Mouse (Mus musculus) liver, embryonic 11.5 days (tissue): Measurements from ENCODE around the gene Flnb. TPM values are rescaled to one million over a fixed set of nuclear protein-coding genes. Genes with fewer than 3 reads are reported as not detected.
A peak's percentile ranks its signal among the peaks of the same experiment; 100 is the strongest.

Experiments used
- ATAC-seq: fragments of 200-750 bp; cut with Nextera tagmentation; replicated peaks from 2 replicates; pipeline ENCODE4 v1.8.0; 2017; ENCODE audit warnings: moderate number of reproducible peaks, mild to moderate bottlenecking, moderate TSS enrichment, moderate library complexity; ENCODE audit not compliant: low FRiP score
- DNase-seq: peaks from one replicate; pipeline ENCODE4 v3.0.0-alpha.2; 2017; ENCODE audit warnings: low spot score
- H3K27ac ChIP-seq: fragments of 300-500 bp; sonication (generic); 2 replicates; pipeline ENCODE4 v1.5.1; 2014; ENCODE audit warnings: mild to moderate bottlenecking, low read depth, low read length, control low read depth
- H3K27me3 ChIP-seq: fragments of 300-500 bp; sonication (generic); replicated peaks from 2 replicates; pipeline ENCODE4 v1.6.1; 2014; ENCODE audit warnings: low read length, mixed read lengths; ENCODE audit not compliant: control insufficient read depth, insufficient read depth
- H3K36me3 ChIP-seq: fragments of 300-500 bp; sonication (generic); 2 replicates; pipeline ENCODE4 v1.6.1; 2014; ENCODE audit warnings: mild to moderate bottlenecking, low read length, moderate library complexity, mixed read lengths; ENCODE audit not compliant: control insufficient read depth, insufficient read depth
- H3K4me1 ChIP-seq: fragments of 300-500 bp; sonication (generic); replicated peaks from 2 replicates; pipeline ENCODE4 v1.6.1; 2014; ENCODE audit warnings: low read length, mixed read lengths; ENCODE audit not compliant: control insufficient read depth, insufficient read depth
- H3K4me2 ChIP-seq: fragments of 300-500 bp; sonication (generic); 2 replicates; pipeline ENCODE4 v1.6.1; 2014; ENCODE audit warnings: mild to moderate bottlenecking, control low read depth, moderate library complexity
- H3K4me3 ChIP-seq: fragments of 300-500 bp; sonication (generic); 2 replicates; pipeline ENCODE4 v1.5.1; 2014; ENCODE audit warnings: low read depth, low read length, control low read depth
- H3K9ac ChIP-seq: fragments of 300-500 bp; sonication (generic); 2 replicates; pipeline ENCODE4 v1.6.1; 2014; ENCODE audit warnings: low read depth, low read length, control low read depth
- H3K9me3 ChIP-seq: fragments of 300-500 bp; sonication (generic); 2 replicates; pipeline ENCODE4 v1.6.1; 2016; ENCODE audit warnings: low read length, inconsistent platforms, mixed read lengths; ENCODE audit not compliant: control insufficient read depth
- WGBS: fragments of 180-500 bp; shearing (Covaris S2); extraction: QIAGEN DNeasy Blood & Tissue Kit; methylation state at CpG from one replicate; pipeline ENCODE4 v1.1.7; 2014; 5-methylcytosine and 5-hydroxymethylcytosine counted together
- polyA plus RNA-seq: library from polyadenylated mRNA; unstranded; fragments of >200 nt; fragmentation: Nextera tagmentation; extraction: Ambion mirVana; gene quantifications from 2 replicates; pipeline ENCODE4 v1.2.1, GENCODE M21; 2014

Flnb gene
- polyA plus RNA-seq, 1 experiment from 2014 or later = 14.2 TPM

GRCm38 (mm10) chr14:7838564-7839089 is 20.9 kb downstream of the Flnb start:
- DNase-seq (no peak), ATAC-seq (no peak)
- no peaks in the 10 kb centered on the region; the same call in 1 of the 2 replicates for H3K4me1 ChIP-seq
- WGBS = 82% methylated on average over 5 of the region's 5 CpGs
- H3K27ac ChIP-seq = no peak overlapping the region
- no peak overlapping the region for H3K4me2 ChIP-seq
- no peaks in the 10 kb centered on the region for H3K9me3 ChIP-seq
- no peaks in the 10 kb centered on the region for H3K36me3 ChIP-seq
- H3K27me3 ChIP-seq = no peaks in the 10 kb centered on the region
- H3K4me3 ChIP-seq = no peak overlapping the region
- no peak overlapping the region for H3K9ac ChIP-seq

DNA sequence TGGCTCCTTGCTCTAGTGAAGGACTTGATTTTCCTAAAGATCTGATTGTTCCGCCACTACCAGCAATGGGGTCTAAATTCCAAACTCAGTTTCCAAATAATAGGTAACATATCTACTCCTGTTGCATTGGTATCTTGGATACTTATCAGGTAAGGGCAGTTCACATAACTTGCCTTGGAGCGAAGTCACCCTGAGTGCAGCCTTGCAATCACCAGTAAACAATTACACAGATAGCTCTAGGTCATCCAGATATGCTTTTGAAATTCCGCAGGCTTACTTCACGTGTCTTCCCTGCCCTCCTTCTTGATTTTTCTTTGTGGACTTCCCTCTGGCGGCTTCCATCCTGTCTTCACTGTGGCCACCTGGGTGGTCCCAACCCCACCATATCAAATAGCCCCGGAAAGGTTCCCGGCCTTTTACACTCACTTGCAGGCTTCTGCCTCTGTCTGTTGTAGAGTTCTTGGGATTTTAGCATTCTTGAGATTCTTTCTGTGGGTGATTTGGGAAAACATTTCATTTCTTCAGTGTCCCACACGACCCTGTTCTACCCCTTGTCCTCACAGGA is 22.3 kb downstream of the Flnb start:
- no peak for DNase-seq
- Histone ChIP-seq H3K27me3 (no peaks in the 10 kb centered on the region), H3K9me3 (no peaks in the 10 kb centered on the region), H3K36me3 (no peaks in the 10 kb centered on the region), H3K4me2 (no peak overlapping the region), H3K4me1 (no peaks in the 10 kb centered on the region; the same call in 1 of the 2 replicates), H3K27ac (no peak overlapping the region), H3K9ac (no peak overlapping the region), H3K4me3 (no peak overlapping the region)
- ATAC-seq = no peak
- WGBS = 48% methylated on average over 8 of the region's 8 CpGs

GRCm38 (mm10) chr14:7842631-7843332 is 25.0 kb downstream of the Flnb start:
- H3K27ac ChIP-seq = no peak overlapping the region
- no peaks in the 10 kb centered on the region for H3K36me3 ChIP-seq
- DNase-seq = no peak
- no peaks in the 10 kb centered on the region; the same call in none of the 2 replicates for H3K4me1 ChIP-seq
- H3K4me2 ChIP-seq = no peak overlapping the region
- H3K27me3 ChIP-seq = no peaks in the 10 kb centered on the region
- ATAC-seq = no peak
- no peaks in the 10 kb centered on the region for H3K9me3 ChIP-seq
- WGBS = 71% methylated on average over 15 of the region's 15 CpGs
- H3K4me3 ChIP-seq = no peak overlapping the region
- H3K9ac ChIP-seq = no peak overlapping the region

DNA sequence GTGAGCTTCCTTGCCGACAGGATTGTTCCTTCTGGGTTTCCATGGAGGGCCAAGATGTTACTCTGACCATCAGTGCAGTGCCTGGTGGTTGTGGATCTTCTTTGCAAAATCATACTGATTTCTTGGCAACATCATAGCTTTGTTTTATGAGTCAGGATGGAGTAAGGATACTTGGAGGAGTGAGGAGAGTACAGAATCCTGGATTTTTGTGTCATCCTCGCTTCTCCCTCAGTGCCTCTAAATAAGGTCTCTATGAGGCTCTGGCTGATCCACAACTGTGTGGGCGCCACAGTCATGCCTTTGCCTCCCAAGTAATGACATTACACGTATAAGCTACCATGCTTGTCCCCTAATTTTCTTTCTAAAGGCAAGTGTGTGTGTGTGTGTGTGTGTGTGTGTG is 28.9 kb downstream of the Flnb start:
- H3K9me3 ChIP-seq = no peaks in the 10 kb centered on the region
- no peak overlapping the region for H3K4me3 ChIP-seq
- H3K27ac ChIP-seq = no peak overlapping the region
- DNase-seq (no peak), ATAC-seq (no peak)
- H3K4me1 ChIP-seq = peaks cover 16% of the 10 kb centered on the region
- H3K27me3 ChIP-seq = no peaks in the 10 kb centered on the region
- no peak overlapping the region for H3K9ac ChIP-seq
- H3K36me3 ChIP-seq = no peaks in the 10 kb centered on the region
- WGBS = 76% methylated on average over 4 of the region's 4 CpGs
- no peak overlapping the region for H3K4me2 ChIP-seq

DNA sequence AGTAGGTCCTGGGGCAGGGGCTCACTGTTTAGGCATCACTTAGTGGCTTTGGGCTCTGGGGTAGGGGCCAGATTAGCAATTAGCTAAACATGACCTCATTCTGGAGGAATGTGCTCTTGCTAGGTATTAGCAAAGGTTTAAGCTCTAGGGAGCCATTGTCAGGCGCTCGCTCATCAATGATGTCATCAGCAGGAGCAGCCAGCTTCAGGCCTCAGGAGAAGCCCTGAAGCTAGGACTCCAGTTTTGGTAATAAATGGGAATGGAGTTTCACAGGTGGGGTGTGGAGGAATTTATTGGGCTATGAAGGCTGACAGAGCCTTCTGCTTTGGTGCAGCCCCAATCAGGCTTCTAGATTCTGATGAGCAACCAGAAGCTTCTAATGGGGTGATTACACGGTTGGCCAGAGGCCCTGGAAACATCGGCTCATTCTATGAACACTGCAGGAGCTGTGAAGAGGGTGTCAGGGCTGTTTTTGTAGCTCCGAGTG is 30.0 kb downstream of the Flnb start:
- H3K9ac ChIP-seq = no peak overlapping the region
- DNase-seq (no peak), ATAC-seq (no peak)
- no peaks in the 10 kb centered on the region for H3K27me3 ChIP-seq
- H3K27ac ChIP-seq = no peak overlapping the region
- H3K36me3 ChIP-seq = no peaks in the 10 kb centered on the region
- peaks cover 24% of the 10 kb centered on the region for H3K4me1 ChIP-seq
- 66% methylated on average over 5 of the region's 5 CpGs for WGBS
- H3K9me3 ChIP-seq = no peaks in the 10 kb centered on the region
- H3K4me2 ChIP-seq = no peak overlapping the region
- no peak overlapping the region for H3K4me3 ChIP-seq

DNA sequence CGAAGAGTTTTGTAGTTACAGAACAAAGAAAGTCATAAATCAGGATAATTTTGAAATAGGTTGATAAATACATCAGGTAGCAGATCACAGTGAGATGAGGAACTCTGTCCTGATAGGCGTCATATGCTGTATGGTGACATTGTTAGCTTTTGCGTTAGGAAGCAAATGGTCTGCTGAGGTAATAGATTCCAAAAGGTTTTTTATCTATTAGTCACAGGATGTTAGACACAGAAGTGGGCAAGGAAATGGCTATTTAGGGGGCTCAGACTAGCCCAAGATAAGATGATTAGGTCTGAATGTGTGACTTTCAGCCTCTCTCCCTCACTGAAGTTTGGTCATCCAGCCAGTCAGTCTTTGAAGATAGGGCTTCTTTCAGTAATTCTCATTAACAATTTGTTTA is 33.2 kb downstream of the Flnb start:
- Histone ChIP-seq H3K27me3 (no peaks in the 10 kb centered on the region), H3K9ac (no peak overlapping the region), H3K27ac (no peak overlapping the region), H3K9me3 (no peaks in the 10 kb centered on the region), H3K36me3 (no peaks in the 10 kb centered on the region), H3K4me3 (no peak overlapping the region), H3K4me2 (peak overlapping the region; percentile 29; the same call in 1 of the 2 replicates), H3K4me1 (peaks cover 39% of the 10 kb centered on the region)
- ATAC-seq (no peak), DNase-seq (no peak)
- WGBS = 27% methylated on average over 3 of the region's 3 CpGs

DNA sequence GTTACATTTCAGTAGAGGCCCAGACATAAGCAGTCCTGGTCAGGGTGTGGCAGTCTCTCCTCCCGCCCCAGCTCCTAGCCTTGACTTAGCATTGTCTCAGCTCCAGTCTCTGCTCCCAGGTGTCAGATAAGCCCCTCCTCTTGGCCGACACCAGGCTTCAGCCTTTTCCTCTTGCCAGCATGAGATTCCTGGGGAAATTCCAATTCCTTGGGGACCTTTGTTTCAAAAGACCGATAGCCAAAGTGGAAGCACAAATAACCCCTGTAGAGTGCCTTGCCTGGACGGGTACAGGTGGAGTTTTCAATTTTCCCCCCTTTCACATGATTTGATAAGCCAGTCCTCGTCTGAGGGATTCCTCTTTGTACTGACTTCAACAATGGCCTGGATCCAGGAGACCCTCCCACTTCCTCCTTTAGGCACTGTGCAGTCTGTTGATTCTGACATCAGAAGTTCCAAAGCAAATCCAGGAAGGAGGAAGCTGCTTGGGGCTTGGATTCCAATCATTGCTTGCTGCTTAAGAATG is 33.8 kb downstream of the Flnb start:
- H3K4me2 ChIP-seq = peak overlapping the region; percentile 29
- peaks cover 39% of the 10 kb centered on the region for H3K4me1 ChIP-seq
- no peaks in the 10 kb centered on the region for H3K27me3 ChIP-seq
- no peaks in the 10 kb centered on the region for H3K36me3 ChIP-seq
- no peak overlapping the region for H3K4me3 ChIP-seq
- WGBS = 25% methylated on average over 5 of the region's 5 CpGs
- H3K9me3 ChIP-seq = no peaks in the 10 kb centered on the region
- ATAC-seq (peak; percentile 40), DNase-seq (no peak)
- H3K9ac ChIP-seq = no peak overlapping the region
- peak overlapping the region; percentile 19; the same call in 1 of the 2 replicates for H3K27ac ChIP-seq

- no peak overlapping the region for H3K27ac ChIP-seq
- no peaks in the 10 kb centered on the region for H3K9me3 ChIP-seq
- H3K4me3 ChIP-seq = no peak overlapping the region
- H3K4me2 ChIP-seq = no peak overlapping the region
- no peak for DNase-seq
- peaks cover 39% of the 10 kb centered on the region for H3K4me1 ChIP-seq
- ATAC-seq = 0 out of 2 replicates have a peak, but pooled peaks have one; percentile 43
- H3K36me3 ChIP-seq = no peaks in the 10 kb centered on the region
- no peaks in the 10 kb centered on the region for H3K27me3 ChIP-seq
- H3K9ac ChIP-seq = no peak overlapping the region
- 48% methylated on average over 11 of the region's 11 CpGs for WGBS
Observed at GRCm38 (mm10) chr14:7853691-7854090, 35.9 kb downstream of the Flnb start.
